Mouse (Mus musculus) liver, embryonic 15.5 days (tissue): ENCODE measurements at regions not wholly inside any gene's neighbourhood (a gene's known extent, or its start where the extent isn't known, plus 50 kb on each side); places are given as distances from the start of the nearest gene placed in this dataset.

Source experiments
- ATAC-seq: fragments of 200-750 bp; cut with Nextera tagmentation; 2 replicates; pipeline ENCODE4 v1.8.0; 2017; ENCODE audit warnings: moderate number of reproducible peaks, mild to moderate bottlenecking, moderate library complexity; ENCODE audit not compliant: insufficient read depth
- H3K27ac ChIP-seq: fragments of 300-500 bp; sonication (generic); replicated peaks from 2 replicates; pipeline ENCODE4 v1.5.1; 2015; ENCODE audit warnings: mild to moderate bottlenecking, inconsistent platforms
- H3K27me3 ChIP-seq: fragments of 300-500 bp; sonication (generic); 2 replicates; pipeline ENCODE4 v1.6.1; 2015; ENCODE audit warnings: mild to moderate bottlenecking, inconsistent platforms
- H3K36me3 ChIP-seq: fragments of 300-500 bp; sonication (generic); replicated peaks from 2 replicates; pipeline ENCODE4 v1.6.1; 2015; ENCODE audit warnings: moderate library complexity, mild to moderate bottlenecking, inconsistent platforms
- H3K4me1 ChIP-seq: fragments of 300-500 bp; sonication (generic); replicated peaks from 2 replicates; pipeline ENCODE4 v1.6.1; 2015; ENCODE audit warnings: inconsistent platforms
- H3K4me2 ChIP-seq: fragments of 300-500 bp; sonication (generic); 2 replicates; pipeline ENCODE4 v1.6.1; 2015; ENCODE audit warnings: moderate library complexity, mild to moderate bottlenecking, inconsistent platforms
- H3K4me3 ChIP-seq: fragments of 300-500 bp; sonication (generic); replicated peaks from 2 replicates; pipeline ENCODE4 v1.5.1; 2015; ENCODE audit warnings: mild to moderate bottlenecking, inconsistent platforms
- H3K9ac ChIP-seq: fragments of 300-500 bp; sonication (generic); 2 replicates; pipeline ENCODE4 v1.6.1; 2015; ENCODE audit warnings: moderate library complexity, mild to moderate bottlenecking, inconsistent platforms
- H3K9me3 ChIP-seq: fragments of 300-500 bp; sonication (generic); replicated peaks from 2 replicates; pipeline ENCODE4 v1.6.1; 2016; ENCODE audit warnings: inconsistent platforms
- WGBS: fragments of 180-500 bp; shearing (Covaris S2); methylation state at CpG from one replicate; pipeline ENCODE4 v1.1.7; 2015; ENCODE audit warnings: mixed read lengths; ENCODE audit not compliant: insufficient replicate concordance; 5-methylcytosine and 5-hydroxymethylcytosine counted together

- Histone ChIP-seq H3K9me3 (no peaks in the 10 kb centered on the region), H3K36me3 (no peaks in the 10 kb centered on the region), H3K9ac (no peak overlapping the region), H3K4me1 (no peaks in the 10 kb centered on the region), H3K4me3 (no peak overlapping the region), H3K27ac (no peak overlapping the region), H3K4me2 (no peak overlapping the region), H3K27me3 (no peaks in the 10 kb centered on the region)
- no peak for ATAC-seq
- 43% methylated on average over 10 of the region's 10 CpGs for WGBS
These were observed 151.5 kb upstream of the Irx1 start for GRCm38 (mm10) chr13:72114776-72115663.

- Histone ChIP-seq H3K4me1 (no peaks in the 10 kb centered on the region), H3K27me3 (no peaks in the 10 kb centered on the region), H3K4me3 (no peak overlapping the region), H3K9me3 (no peaks in the 10 kb centered on the region), H3K36me3 (no peaks in the 10 kb centered on the region), H3K9ac (no peak overlapping the region), H3K27ac (no peak overlapping the region), H3K4me2 (no peak overlapping the region)
- 10% methylated on average over 7 of the region's 7 CpGs for WGBS
- no peak for ATAC-seq
These were observed 156.9 kb upstream of the Irx1 start for GRCm38 (mm10) chr13:72120467-72120866.

- H3K27me3 ChIP-seq: no peaks in the 10 kb centered on the region
- no peak overlapping the region for H3K27ac ChIP-seq
- no peak overlapping the region for H3K4me3 ChIP-seq
- WGBS: 36% methylated on average over 6 of the region's 6 CpGs
- no peak for ATAC-seq
- H3K4me2 ChIP-seq: no peak overlapping the region
- H3K4me1 ChIP-seq: no peaks in the 10 kb centered on the region
- no peaks in the 10 kb centered on the region for H3K36me3 ChIP-seq
- H3K9me3 ChIP-seq: no peaks in the 10 kb centered on the region
- H3K9ac ChIP-seq: no peak overlapping the region
These were observed 157.5 kb upstream of the Irx1 start for GRCm38 (mm10) chr13:72120911-72121553.

GRCm38 (mm10) chr13:72121554-72122229 lies 158.2 kb upstream of the Irx1 start:
- Histone ChIP-seq H3K9ac (no peak overlapping the region), H3K27me3 (no peaks in the 10 kb centered on the region), H3K27ac (no peak overlapping the region), H3K4me2 (no peak overlapping the region), H3K4me3 (no peak overlapping the region), H3K36me3 (no peaks in the 10 kb centered on the region), H3K4me1 (no peaks in the 10 kb centered on the region), H3K9me3 (no peaks in the 10 kb centered on the region)
- WGBS: 56% methylated on average over 18 of the region's 18 CpGs
- ATAC-seq: no peak

GRCm38 (mm10) chr13:72122230-72122627 lies 158.7 kb upstream of the Irx1 start:
- no peaks in the 10 kb centered on the region for H3K36me3 ChIP-seq
- no peak overlapping the region for H3K4me2 ChIP-seq
- no peak overlapping the region for H3K9ac ChIP-seq
- H3K9me3 ChIP-seq: no peaks in the 10 kb centered on the region
- H3K27me3 ChIP-seq: no peaks in the 10 kb centered on the region
- no peak overlapping the region for H3K4me3 ChIP-seq
- ATAC-seq: no peak
- WGBS: 58% methylated on average over 11 of the region's 11 CpGs
- no peaks in the 10 kb centered on the region for H3K4me1 ChIP-seq
- H3K27ac ChIP-seq: no peak overlapping the region

- no peaks in the 10 kb centered on the region for H3K4me1 ChIP-seq
- no peak overlapping the region for H3K27ac ChIP-seq
- H3K9me3 ChIP-seq: no peaks in the 10 kb centered on the region
- ATAC-seq: no peak
- no peak overlapping the region for H3K4me3 ChIP-seq
- no peak overlapping the region for H3K4me2 ChIP-seq
- no peak overlapping the region for H3K9ac ChIP-seq
- WGBS: 66% methylated on average over 1 of the region's 1 CpGs
- no peaks in the 10 kb centered on the region for H3K27me3 ChIP-seq
- no peaks in the 10 kb centered on the region for H3K36me3 ChIP-seq
These were observed 164.8 kb upstream of the Irx1 start for GRCm38 (mm10) chr13:72128306-72128705.

GRCm38 (mm10) chr13:72131341-72131740 lies 167.8 kb upstream of the Irx1 start:
- Histone ChIP-seq H3K4me1 (no peaks in the 10 kb centered on the region), H3K9ac (no peak overlapping the region), H3K9me3 (no peaks in the 10 kb centered on the region), H3K36me3 (no peaks in the 10 kb centered on the region), H3K4me2 (no peak overlapping the region), H3K27me3 (no peaks in the 10 kb centered on the region), H3K4me3 (no peak overlapping the region), H3K27ac (no peak overlapping the region)
- ATAC-seq: no peak
- 59% methylated on average over 2 of the region's 2 CpGs for WGBS

GRCm38 (mm10) chr13:72134101-72134768 lies 170.7 kb upstream of the Irx1 start:
- no peak overlapping the region for H3K4me2 ChIP-seq
- ATAC-seq: no peak
- no peaks in the 10 kb centered on the region for H3K36me3 ChIP-seq
- H3K4me1 ChIP-seq: no peaks in the 10 kb centered on the region
- H3K27me3 ChIP-seq: no peaks in the 10 kb centered on the region
- H3K9ac ChIP-seq: no peak overlapping the region
- H3K4me3 ChIP-seq: no peak overlapping the region
- 50% methylated on average over 8 of the region's 8 CpGs for WGBS
- H3K9me3 ChIP-seq: no peaks in the 10 kb centered on the region
- H3K27ac ChIP-seq: no peak overlapping the region

- no peak for ATAC-seq
- Histone ChIP-seq H3K27ac (no peak overlapping the region), H3K27me3 (no peaks in the 10 kb centered on the region), H3K4me1 (no peaks in the 10 kb centered on the region), H3K4me3 (no peak overlapping the region), H3K36me3 (no peaks in the 10 kb centered on the region), H3K9me3 (no peaks in the 10 kb centered on the region), H3K9ac (no peak overlapping the region), H3K4me2 (no peak overlapping the region)
- whole genome bisulfite sequencing: 61% methylated on average over 2 of the region's 2 CpGs
These were observed 202.7 kb upstream of the Irx1 start for GRCm38 (mm10) chr13:72166225-72166624.

GRCm38 (mm10) chr13:72167434-72167833 lies 203.9 kb upstream of the Irx1 start:
- Histone ChIP-seq H3K27me3 (no peaks in the 10 kb centered on the region), H3K9me3 (no peaks in the 10 kb centered on the region), H3K4me3 (no peak overlapping the region), H3K9ac (no peak overlapping the region), H3K27ac (no peak overlapping the region), H3K4me2 (no peak overlapping the region), H3K36me3 (no peaks in the 10 kb centered on the region), H3K4me1 (no peaks in the 10 kb centered on the region)
- 47% methylated on average over 2 of the region's 2 CpGs for WGBS
- ATAC-seq: no peak

- no peak overlapping the region for H3K4me2 ChIP-seq
- no peaks in the 10 kb centered on the region for H3K9me3 ChIP-seq
- no peaks in the 10 kb centered on the region for H3K4me1 ChIP-seq
- H3K36me3 ChIP-seq: no peaks in the 10 kb centered on the region
- WGBS: 66% methylated on average over 3 of the region's 3 CpGs
- no peak overlapping the region for H3K27ac ChIP-seq
- ATAC-seq: no peak
- H3K9ac ChIP-seq: no peak overlapping the region
- H3K27me3 ChIP-seq: no peaks in the 10 kb centered on the region
- no peak overlapping the region for H3K4me3 ChIP-seq
These were observed 220.1 kb upstream of the Irx1 start for GRCm38 (mm10) chr13:72183636-72184035.
